In the genomic region with DNA sequence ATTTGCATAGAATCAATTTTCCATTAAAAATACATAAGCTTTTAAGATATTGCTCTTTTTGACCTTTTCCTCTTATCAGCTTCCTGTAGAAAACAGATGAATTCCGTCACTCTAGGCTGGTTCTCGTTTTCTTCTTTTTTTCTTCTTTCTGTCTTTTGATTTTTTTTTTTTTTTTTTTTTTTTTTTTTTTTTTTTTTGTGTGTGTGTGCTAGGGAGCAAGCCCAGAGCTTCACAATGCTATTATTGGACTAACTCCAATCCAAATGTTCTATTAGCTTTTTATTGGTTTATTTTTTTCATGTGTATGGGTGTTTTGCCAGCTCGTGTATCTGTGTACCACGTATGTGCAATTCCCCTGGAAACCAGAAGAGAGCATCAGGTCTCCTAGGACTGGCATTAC, we compare ENCODE assay signal across 34 mouse cellular contexts.
A peak's percentile ranks its signal among the peaks of the same experiment; 100 is the strongest.
DNase-seq lines count a peak whose midpoint lies in the region; ATAC-seq and TF ChIP-seq lines count a peak whose summit lies in the region.
"Had no signal": no experiment of that assay in that cellular context is flagged by ENCODE, and none has a peak within 500 bp of the region (broad histone marks: within the 10 kb centered on the region; RNA-seq: fewer than 3 reads in every experiment).

No protein-coding gene starts in this region.

- H3K4me1 ChIP-seq in heart, adult 2 months (ENCODE audit: control insufficient read depth, insufficient read depth, low read length) = no peaks in the 10 kb centered on the region
- peaks cover 9% of the 10 kb centered on the region for H3K4me1 ChIP-seq in heart, embryonic 10.5 days
- H3K4me1 ChIP-seq in lung, embryonic 14.5 days (ENCODE audit: insufficient read depth) = 0 out of 2 replicates have a peak, but pooled peaks cover 6% of the 10 kb centered on the region
- H3K4me1 ChIP-seq in E14TG2a.4 (replicated peaks; ENCODE audit: low read depth, low read length) = peaks cover 41% of the 10 kb centered on the region
- H3K4me1 ChIP-seq: heart, embryonic 13.5 days; hindbrain, embryonic 15.5 days; liver, embryonic 13.5 days; megakaryocyte, embryonic 14.5 days; neural tube, embryonic 12.5 days had no signal

- H3K4me2 ChIP-seq in lung, embryonic 14.5 days = no peak overlapping the region
- H3K4me2 ChIP-seq: embryonic facial prominence, embryonic 13.5 days; heart, embryonic 13.5 days; hindbrain, embryonic 15.5 days; liver, embryonic 13.5 days; lung, embryonic 15.5 days; neural tube, embryonic 12.5 days had no signal

- H3K9ac ChIP-seq in heart, adult 2 months (ENCODE audit: low read depth, low read length) = no peak overlapping the region
- no peak overlapping the region for H3K9ac ChIP-seq in lung, embryonic 14.5 days
- H3K9ac ChIP-seq: embryonic facial prominence, embryonic 13.5 days; heart, embryonic 13.5 days; hindbrain, embryonic 15.5 days; liver, embryonic 13.5 days; lung, embryonic 15.5 days; neural tube, embryonic 12.5 days had no signal

- no peaks in the 10 kb centered on the region for H3K27me3 ChIP-seq in heart, adult 2 months (ENCODE audit: control insufficient read depth, insufficient read depth, low read length)
- no peaks in the 10 kb centered on the region for H3K27me3 ChIP-seq in heart, embryonic 10.5 days (ENCODE audit: insufficient read depth, poor library complexity, severe bottlenecking)
- no peaks in the 10 kb centered on the region for H3K27me3 ChIP-seq in lung, embryonic 14.5 days (ENCODE audit: insufficient read depth, low read length)
- no peaks in the 10 kb centered on the region for H3K27me3 ChIP-seq in E14TG2a.4 (ENCODE audit: insufficient read depth, low read length)
- H3K27me3 ChIP-seq: embryonic facial prominence, embryonic 13.5 days; heart, embryonic 13.5 days; hindbrain, embryonic 15.5 days; liver, embryonic 13.5 days; lung, embryonic 15.5 days; neural tube, embryonic 12.5 days; Patski had no signal

- no peak for TF ChIP-seq POLR2A in heart, adult 2 months (IDR thresholded peaks at IDR 0.05; ENCODE audit: insufficient read depth, low read depth, low read length)

- TF ChIP-seq EP300 in heart, adult 2 months (IDR thresholded peaks at IDR 0.05; ENCODE audit: insufficient read depth, low read depth, low read length) = no peak

- no peak for ATAC-seq in lung, embryonic 14.5 days (ENCODE audit: insufficient read depth)
- no peak for ATAC-seq in megakaryocyte-erythroid progenitor cell, adult 5-6 weeks (replicated peaks; ENCODE audit: low FRiP score, low TSS enrichment, poor library complexity, severe bottlenecking)
- ATAC-seq: CD4-positive, CD25-positive, alpha-beta regulatory T cell, adult 4 months; forebrain, embryonic 16.5 days; inflammation-experienced regulatory T-cells, adult 6 months; Patski had no signal

- H3K9me3 ChIP-seq in heart, embryonic 10.5 days = no peaks in the 10 kb centered on the region
- H3K9me3 ChIP-seq in lung, embryonic 14.5 days (ENCODE audit: low read depth, low read length) = no peaks in the 10 kb centered on the region
- no peaks in the 10 kb centered on the region for H3K9me3 ChIP-seq in E14TG2a.4 (ENCODE audit: low read length)
- H3K9me3 ChIP-seq: embryonic facial prominence, embryonic 13.5 days; forebrain, embryonic 10.5 days; heart, embryonic 13.5 days; hindbrain, embryonic 10.5 days; hindbrain, embryonic 15.5 days; liver, embryonic 13.5 days; lung, embryonic 15.5 days; neural tube, embryonic 12.5 days had no signal

- peak; percentile 24 for TF ChIP-seq CTCF in heart, adult 2 months (IDR thresholded peaks at IDR 0.05)
- TF ChIP-seq CTCF in lung, embryonic 14.5 days (IDR thresholded peaks at IDR 0.05; ENCODE audit: low read depth) = 0 out of 2 replicates have a peak, but pooled peaks have one; percentile 3
- TF ChIP-seq CTCF in E14TG2a.4 (conservative IDR thresholded peaks at IDR 0.05; ENCODE audit: low read length) = 0 out of 2 replicates have a peak, but pooled peaks have one; percentile 9

- no peak overlapping the region for H3K27ac ChIP-seq in heart, adult 2 months
- H3K27ac ChIP-seq in heart, embryonic 10.5 days = no peak overlapping the region
- no peak overlapping the region for H3K27ac ChIP-seq in lung, embryonic 14.5 days (ENCODE audit: low read depth)
- H3K27ac ChIP-seq: embryonic facial prominence, embryonic 13.5 days; forebrain, embryonic 10.5 days; heart, embryonic 13.5 days; hindbrain, embryonic 10.5 days; hindbrain, embryonic 15.5 days; liver, embryonic 13.5 days; lung, embryonic 15.5 days; neural tube, embryonic 12.5 days had no signal

- 68% methylated on average over 4 of the region's 4 CpGs for WGBS in heart, adult 2 months
- WGBS in heart, embryonic 10.5 days = 81% methylated on average over 4 of the region's 4 CpGs
- 75% methylated on average over 4 of the region's 4 CpGs for WGBS in lung, embryonic 14.5 days

- H3K4me3 ChIP-seq in heart, adult 2 months = no peak overlapping the region
- no peak overlapping the region for H3K4me3 ChIP-seq in heart, embryonic 10.5 days
- no peak overlapping the region for H3K4me3 ChIP-seq in lung, embryonic 14.5 days (ENCODE audit: low read depth, low read length)
- no peak overlapping the region for H3K4me3 ChIP-seq in E14TG2a.4 (replicated peaks; ENCODE audit: low read length)
- H3K4me3 ChIP-seq: embryonic facial prominence, embryonic 13.5 days; forebrain, embryonic 10.5 days; heart, embryonic 13.5 days; hindbrain, embryonic 10.5 days; hindbrain, embryonic 15.5 days; liver, embryonic 13.5 days; lung, embryonic 15.5 days; megakaryocyte, embryonic 14.5 days; myocyte; neural tube, embryonic 12.5 days had no signal

- DNase-seq in heart, adult 2 months = no peak
- no peak for DNase-seq in heart, embryonic 10.5 days (ENCODE audit: low spot score)
- DNase-seq in lung, embryonic 14.5 days = no peak
- DNase-seq in lung, postnatal 14 days = no peak
- DNase-seq in R1 (ENCODE audit: low read depth, low spot score) = peak; percentile 25
- DNase-seq: adrenal gland, postnatal 14 days; cerebellum, adult 11-12 months; cerebellum, adult 9-11 months; gastrocnemius, postnatal 14 days; heart, postnatal 14 days; kidney, postnatal 14 days; liver, embryonic 13.5 days; lung, postnatal 4 days; midbrain, embryonic 14.5 days; right cerebral cortex, adult 18-20 months; spleen, adult 18-20 months; thymus, adult 18-20 months; thymus, postnatal 36 days had no signal

- intact Hi-C loops in heart, adult 2 months (cut with DNase I) = no loop called here

- no peaks in the 10 kb centered on the region for H3K36me3 ChIP-seq in heart, adult 2 months (ENCODE audit: control insufficient read depth, insufficient read depth, low read length)
- H3K36me3 ChIP-seq in heart, embryonic 10.5 days = no peaks in the 10 kb centered on the region
- H3K36me3 ChIP-seq in lung, embryonic 14.5 days (ENCODE audit: insufficient read depth) = no peaks in the 10 kb centered on the region
- no peaks in the 10 kb centered on the region for H3K36me3 ChIP-seq in E14TG2a.4 (ENCODE audit: insufficient read depth, low read length)
- H3K36me3 ChIP-seq: embryonic facial prominence, embryonic 13.5 days; forebrain, embryonic 10.5 days; G1E; heart, embryonic 13.5 days; hindbrain, embryonic 10.5 days; hindbrain, embryonic 15.5 days; liver, embryonic 13.5 days; lung, embryonic 15.5 days; neural tube, embryonic 12.5 days had no signal

- no peaks in the 10 kb centered on the region; the same call in 1 of the 2 replicates for H3K79me2 ChIP-seq in heart, adult 2 months (replicated peaks; ENCODE audit: control insufficient read depth, insufficient read depth, low read length)
